Mouse (Mus musculus) kidney, adult 18-20 months (tissue): ENCODE measurements at regions not wholly inside any gene's neighbourhood (a gene's known extent, or its start where the extent isn't known, plus 50 kb on each side); places are given as distances from the start of the nearest gene placed in this dataset.
A peak's percentile ranks its signal among the peaks of the same experiment; 100 is the strongest.
"Not testable (repeated sequence)": the region's sequence is repeated elsewhere in the genome, so short reads cannot be mapped to it uniquely, and the experiment has no call there.

Experiments used
- DNase-seq: peaks from one replicate; pipeline ENCODE4 v3.0.0; 2021

DNA sequence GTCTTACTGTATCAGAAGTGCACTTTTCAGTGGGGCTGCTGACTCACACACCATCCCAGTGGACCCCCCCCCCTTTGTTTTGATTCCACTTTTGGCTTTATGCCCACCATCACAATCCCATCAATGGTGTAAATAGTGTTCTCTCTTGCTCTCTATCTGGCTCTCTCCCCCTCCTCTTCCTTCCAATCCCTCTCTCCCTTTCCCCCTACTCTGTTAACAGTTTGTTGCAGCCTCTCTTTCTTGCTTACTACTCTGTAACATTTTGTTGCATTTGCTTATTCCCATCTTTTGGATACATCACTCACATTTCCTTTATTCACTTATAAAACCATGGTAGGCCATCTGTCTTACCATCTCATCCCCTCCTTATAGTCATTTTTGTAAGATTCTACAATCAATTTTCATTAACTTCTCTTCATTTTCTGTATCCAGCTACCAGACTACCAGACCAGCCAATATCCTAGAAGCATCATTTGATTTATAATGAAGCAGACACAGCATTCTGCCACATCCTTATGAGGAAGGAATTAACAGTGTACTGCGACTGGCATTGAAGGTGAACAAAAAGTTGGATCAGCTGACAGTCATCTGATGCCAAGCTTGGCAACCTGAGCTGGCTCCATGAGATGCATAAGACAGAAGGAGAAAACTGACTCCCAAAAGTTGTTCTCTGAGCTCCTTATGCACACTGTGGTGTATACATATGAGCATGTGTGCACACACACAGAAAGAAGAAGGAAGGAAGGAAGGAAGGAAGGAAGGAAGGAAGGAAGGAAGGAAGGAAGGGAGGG is 181.5 kb upstream of the Plcz1 start:
- DNase-seq = no peak

DNA sequence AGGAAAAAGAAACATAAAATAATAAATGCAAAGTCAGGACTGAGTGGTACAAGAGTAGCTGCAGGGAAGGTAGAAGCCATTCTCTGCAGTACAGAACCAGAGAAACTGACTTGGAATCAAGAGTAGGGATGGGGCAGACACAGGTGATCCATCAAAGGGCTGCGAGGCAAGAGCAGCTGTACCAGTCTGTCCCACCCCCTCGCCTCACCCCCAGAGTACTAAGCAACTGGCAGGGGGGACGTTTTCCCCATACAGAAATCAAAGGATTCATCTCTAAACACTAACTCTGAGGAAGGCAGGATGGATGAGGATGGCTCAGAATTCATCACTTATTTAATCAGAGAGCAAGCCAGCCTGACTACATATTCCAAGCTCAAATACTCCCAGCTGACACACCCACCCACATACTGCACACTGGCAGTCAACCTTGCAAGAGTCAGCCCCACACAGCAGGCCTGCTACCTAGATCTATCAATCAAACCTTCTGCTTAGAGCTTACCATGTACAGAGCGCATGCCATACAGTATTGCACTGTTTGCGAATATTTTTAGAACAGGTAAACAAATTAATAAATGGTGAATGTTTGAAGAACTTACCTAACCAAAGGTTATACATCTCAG is 180.5 kb upstream of the Plcz1 start:
- DNase-seq = no peak

DNA sequence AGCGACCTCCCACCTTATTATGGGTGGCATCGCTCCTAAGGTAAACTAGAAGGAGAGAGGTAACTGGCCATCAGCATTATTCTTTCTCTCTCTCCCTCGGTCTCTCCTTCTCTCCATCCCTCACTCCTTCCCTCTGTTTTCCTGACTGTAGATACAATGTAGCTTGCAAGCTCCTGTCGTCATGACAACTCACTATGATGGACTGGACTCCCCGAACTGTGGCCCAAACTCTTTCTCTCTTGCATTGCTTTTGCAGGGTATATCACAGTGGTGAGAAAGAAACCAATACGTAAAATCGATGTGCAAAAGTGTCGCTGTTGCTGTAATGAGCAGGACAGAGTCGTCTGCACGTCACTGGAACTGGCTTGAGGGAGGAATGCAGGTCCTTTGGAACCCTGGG is 177.5 kb upstream of the Plcz1 start:
- DNase-seq = no peak

- DNase-seq = no peak
Observed at GRCm38 (mm10) chr6:140212403-140212802, 171.1 kb upstream of the Plcz1 start.

DNA sequence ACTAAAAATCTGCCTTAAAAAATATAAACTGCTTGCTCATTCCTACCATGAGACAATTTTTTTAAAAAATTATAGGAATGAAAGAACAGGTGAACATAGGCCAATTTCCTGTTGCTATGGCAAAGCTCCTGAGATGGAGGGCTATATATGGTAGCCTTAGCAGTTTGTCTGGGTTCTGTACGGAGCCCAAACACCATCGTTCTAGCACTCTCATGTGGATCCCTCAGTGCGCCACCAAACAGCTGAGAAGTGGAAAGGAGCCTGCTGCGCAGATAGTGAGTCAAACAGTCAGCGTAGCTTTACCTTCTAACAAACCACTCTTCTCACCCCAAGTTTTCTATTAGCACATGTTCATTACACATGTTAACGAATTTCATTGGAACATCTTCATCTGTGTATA is 168.9 kb upstream of the Plcz1 start:
- no peak for DNase-seq

DNA sequence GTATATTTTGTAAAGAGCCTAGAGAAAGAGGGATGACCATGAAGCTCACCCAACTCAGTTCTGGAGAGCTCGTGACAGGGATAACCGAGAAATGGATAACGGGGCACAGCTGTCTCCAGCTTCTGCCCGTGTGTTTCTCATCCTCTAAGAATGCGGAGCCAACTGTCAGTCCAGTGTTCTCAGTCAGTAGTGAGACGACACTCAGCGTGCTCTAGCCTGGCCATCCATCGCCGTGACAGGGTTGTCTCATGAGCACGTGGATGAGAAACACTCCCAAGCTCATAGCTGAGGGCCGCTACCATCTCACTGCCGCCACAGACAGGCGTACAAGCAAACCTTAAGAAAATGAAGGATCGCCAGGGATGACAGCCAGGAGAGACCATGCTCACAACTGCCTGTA is 167.8 kb upstream of the Plcz1 start:
- no peak for DNase-seq

DNA sequence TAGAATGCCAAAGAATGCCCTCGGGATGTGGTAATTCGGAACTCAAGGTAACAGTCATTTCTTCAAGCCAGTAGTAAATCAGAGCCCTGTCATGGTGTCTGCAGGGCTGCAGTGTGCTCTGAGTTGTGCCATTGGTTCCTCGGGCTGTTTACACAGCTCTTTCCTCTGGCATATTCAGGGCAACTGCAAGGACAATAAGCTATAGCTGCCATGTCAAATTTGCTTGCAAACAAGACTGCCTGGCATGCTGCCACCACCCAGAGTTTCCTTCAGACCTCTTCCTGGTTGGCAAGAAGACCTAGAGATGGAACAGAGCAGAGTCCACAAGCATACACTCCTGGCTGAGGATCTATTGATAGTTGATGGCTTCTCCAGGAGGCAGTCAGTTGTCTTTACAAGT is 167.1 kb upstream of the Plcz1 start:
- DNase-seq = peak; percentile 67

GRCm38 (mm10) chr6:140206676-140207075 is 165.4 kb upstream of the Plcz1 start:
- not testable (repeated sequence) for DNase-seq

DNA sequence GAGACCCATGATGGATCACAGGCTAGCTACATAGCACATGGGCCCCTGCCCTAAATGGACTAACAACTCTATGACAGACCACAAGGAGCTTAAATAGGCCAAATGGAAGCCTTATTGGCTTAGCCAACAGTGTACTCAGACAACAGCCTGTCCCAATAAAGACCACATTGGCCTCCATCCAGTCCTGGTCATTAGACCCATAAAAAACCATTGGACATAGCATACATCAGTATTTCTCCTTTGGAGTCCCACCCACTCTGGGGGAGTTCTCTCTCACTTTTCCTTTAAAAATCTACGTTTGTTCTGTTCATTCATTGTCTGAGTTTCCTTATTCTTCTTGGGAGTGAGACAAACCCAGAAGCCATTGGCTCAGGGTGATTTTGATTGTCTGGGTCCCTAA is 160.1 kb upstream of the Plcz1 start:
- no peak for DNase-seq

DNA sequence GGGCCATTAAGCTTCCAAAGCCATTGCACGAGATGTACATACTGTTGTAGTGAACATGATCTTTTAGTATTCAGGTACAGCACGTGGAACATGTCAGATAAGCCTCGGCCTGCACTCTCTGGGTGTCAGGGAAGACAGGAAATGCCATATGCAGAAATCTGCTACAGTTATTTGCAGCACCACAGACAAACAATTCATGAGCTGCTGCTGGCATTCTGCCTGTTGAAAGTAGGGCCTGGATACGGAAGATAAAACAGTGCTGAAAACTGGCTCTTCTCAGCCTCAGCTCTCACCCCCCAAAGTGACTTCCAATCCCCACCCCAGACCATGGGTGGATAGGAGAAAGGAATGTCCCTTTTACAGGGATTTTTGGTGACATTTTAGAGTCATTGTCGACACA is 159.1 kb upstream of the Plcz1 start:
- DNase-seq = no peak

DNA sequence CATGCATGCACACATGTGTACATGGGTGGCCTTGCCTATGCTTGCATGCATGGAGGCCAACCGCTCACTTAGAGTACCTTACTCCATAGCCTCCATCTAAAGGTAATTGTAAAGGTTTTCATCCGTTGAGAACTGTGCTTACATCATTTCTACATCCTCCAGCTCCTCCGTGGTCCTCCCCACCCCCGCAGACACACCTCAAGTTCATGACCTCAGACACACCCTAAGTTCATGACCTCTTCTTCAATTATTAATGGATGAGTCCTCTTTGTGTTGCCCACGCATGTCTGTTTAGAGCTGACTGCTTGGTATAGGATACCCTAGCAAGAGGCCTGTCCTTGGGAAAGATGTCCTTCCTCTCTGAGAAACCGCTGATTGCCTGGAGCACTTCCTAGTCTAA is 156.8 kb upstream of the Plcz1 start:
- DNase-seq = no peak

GRCm38 (mm10) chr6:140197113-140197675 is 155.9 kb upstream of the Plcz1 start:
- no peak for DNase-seq

DNA sequence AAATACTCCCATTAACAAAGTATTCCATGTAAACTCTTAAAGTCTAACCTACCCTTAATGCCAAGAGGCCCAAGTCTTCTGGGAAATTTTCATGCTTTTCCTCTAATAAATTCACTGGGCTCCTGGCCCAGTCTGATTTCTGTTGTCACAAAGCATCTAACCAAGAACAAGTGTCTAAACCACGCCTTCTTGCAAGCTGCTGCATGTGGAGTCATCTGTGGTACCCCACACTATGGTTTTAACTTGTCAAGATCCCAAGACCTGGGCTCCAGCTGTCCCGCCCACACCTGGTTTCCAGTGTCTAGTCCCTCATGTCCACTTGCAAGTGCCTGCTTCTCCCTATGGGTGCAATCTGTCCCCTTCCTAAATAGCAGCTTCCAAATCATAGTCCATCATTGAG is 153.0 kb upstream of the Plcz1 start:
- DNase-seq = no peak

DNA sequence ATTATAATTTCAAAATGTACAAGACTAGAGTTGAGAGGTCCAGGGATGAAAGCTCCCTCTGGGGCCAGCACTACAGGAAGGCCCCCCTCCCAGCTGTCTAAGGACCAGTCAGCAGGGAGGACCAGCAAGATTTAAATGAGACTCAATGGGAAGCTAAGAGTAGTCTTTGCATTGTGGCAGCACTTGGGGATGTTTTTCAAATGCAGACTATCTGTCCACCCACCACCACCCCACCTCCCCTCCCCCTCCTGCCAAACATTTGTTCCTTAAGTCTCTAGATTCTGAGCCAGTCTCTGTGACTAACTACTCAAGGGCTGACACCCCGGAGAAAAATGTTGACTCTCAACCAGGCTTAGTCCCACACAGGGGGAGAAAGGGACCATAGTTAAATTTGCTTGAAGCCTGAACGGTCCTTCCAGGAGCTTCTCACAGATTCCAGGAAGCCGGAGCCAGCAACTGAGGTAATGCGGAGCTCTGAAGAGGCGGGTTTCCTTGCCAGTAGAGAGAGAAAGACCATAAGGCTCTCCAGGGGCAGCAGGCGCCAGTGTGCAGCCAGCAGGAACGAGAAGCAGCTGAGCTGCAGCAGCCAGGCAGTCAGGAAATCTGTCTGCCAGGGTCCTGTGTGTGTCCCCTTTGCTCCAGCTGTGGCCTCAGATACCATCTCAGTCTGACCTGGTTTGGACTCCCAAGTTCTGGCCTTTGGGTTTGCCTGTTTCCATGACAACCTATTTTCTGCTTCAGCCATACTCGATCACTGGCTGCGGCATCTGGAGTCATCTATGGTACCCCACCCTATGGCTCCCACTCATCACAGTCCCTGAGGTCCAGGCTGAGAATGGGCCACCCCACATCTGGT is 152.1 kb upstream of the Plcz1 start:
- DNase-seq = peak; percentile 10

DNA sequence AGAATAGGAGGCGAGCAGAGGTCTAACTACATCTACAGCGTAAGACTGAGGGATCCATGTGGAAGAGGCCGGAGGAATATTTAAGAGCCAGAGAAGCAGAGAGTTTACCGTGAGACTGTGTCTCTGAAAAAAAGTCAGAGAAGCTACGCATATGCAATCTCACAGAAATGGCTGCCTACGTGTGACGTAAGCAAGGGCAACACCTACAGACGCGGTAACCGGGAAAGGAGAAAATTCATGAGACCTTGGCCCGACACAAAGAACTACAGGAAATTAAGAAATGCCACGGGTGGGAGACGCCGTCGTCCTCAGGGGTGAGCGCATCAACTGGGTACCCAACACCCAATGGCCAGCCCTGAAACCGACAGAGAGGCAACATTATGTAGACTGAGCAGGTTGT is 151.3 kb upstream of the Plcz1 start:
- DNase-seq = no peak

DNA sequence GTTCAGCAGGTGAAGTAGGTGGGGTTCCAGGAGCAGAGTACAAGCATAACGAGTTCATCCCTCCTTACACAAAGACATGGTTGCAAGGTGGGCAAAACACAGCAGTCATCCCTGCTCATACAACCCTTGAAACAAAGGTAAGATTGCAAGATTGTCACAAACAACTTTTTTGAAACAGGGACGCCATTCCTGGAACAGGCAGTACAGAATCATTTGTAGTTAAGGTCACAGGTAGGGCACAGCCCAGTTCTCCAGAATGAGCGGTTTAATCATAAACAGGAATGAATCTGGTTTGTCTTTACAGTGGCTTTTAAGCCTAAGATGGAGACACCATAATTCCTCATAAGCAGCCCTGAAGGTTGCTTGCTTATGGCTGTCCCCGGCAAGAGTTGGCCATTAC is 150.1 kb upstream of the Plcz1 start:
- peak; percentile 19 for DNase-seq

DNA sequence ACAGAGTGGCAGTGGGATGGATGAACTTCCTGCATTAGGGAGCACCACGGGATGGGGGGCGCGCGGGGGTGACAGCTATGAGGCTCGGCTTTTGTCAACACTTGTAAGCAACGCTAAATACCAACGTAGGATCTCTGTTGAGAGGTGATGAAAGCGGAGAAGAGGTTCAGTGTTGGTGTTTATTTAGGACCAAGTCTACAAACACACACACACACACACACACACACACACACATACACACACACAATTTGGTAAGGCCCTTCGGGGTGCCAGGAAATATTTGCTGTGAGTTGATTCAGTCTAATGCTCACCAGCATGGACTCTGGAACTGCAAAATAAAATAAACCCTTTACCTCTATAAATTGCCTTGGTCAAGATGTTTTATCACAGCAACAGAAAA is 148.3 kb upstream of the Plcz1 start:
- DNase-seq = no peak

GRCm38 (mm10) chr6:140187733-140188132 is 146.5 kb upstream of the Plcz1 start:
- DNase-seq = no peak

- DNase-seq = no peak
Observed at GRCm38 (mm10) chr6:140187106-140187505, 145.8 kb upstream of the Plcz1 start.

DNA sequence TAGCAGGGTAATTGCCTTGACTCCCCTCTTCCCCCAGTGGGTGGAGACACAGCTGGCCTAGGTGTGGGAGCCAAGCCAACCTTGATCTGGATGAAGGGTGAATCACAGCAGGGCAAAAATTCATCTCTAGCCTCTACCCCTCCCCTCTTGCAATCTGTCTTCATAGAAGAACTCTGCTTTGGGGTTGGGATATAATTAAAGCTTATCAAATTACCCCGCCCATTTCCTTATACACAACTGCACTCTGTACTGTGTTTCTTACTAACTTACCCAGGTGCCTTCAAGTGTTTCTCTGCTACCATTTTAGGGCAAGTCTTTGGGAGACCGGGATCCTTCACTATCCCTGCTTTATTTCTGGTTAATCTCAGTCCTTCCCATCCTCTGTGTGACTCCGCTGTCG is 138.7 kb upstream of the Plcz1 start:
- no peak for DNase-seq

DNA sequence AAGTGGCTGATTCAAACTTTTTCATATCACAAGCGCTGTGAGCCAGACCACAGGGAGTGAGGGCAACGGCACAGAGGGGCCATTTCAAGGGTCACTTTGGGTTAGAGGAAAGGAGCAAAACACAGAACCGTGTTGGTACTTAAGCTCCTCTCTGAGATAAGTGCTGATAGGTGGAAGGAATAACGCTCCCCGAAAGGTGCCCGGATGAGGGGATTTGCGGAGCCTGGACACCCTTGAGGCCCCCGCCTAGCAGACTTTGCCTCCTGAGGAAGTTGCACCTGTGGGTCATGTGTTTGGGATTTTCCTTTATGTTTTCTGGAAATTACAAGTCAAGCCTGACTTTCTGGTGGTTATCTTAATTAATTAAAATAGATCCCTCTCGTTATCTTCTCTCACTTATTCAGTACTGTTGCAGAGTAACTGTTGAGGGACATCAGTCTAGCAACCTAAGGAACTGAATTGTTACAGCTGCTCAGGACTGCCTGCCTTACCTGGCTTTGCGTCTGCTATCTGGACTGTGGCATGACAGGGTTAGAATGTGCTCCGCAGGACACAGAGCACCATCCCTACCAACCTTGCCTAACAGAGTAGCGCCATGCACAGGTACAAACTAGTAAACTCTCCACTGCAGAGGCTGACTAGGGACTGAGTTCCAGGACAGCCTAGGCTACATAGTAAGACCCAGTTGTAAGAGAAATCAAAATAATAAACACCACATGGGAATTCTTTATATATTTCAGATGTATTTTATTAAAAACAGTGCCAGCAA is 137.4 kb upstream of the Plcz1 start:
- no peak for DNase-seq

DNA sequence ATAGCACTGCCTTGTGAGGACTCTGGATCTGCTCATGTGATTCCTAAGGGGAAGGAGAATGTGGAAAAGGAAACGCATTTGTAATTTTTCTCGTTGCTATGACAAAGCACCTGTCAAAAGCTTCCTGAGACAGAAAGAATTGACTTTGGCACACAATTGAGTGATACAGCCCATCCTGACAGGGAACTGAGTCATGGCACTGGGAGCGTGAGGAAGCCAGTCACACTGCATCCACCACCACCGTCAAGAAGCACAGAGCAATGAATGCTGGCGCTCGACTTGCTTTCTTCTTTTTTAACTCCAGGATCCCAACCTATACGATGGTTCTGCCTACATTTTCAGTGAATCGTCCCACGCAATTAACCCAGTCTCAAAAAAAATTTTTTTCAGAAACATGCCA is 131.5 kb upstream of the Plcz1 start:
- no peak for DNase-seq

GRCm38 (mm10) chr6:140169836-140170235 is 128.6 kb upstream of the Plcz1 start:
- no peak for DNase-seq
